Mouse (Mus musculus) gastrocnemius, postnatal 4 days (tissue): ENCODE data around the gene Hnrnpl. TPM values are rescaled to one million over a fixed set of nuclear protein-coding genes. Genes with fewer than 3 reads are reported as not detected.

Source experiments
- DNase-seq, 2 experiments: peaks; one replicate each; pipeline ENCODE4 v3.0.0; 2021 to 2022; ENCODE audit warnings: low spot score in 2 of 2, mixed read lengths in 2 of 2
- total RNA-seq, 2 experiments: library from RNA; stranded (reverse); gene quantifications; 2 replicates each; pipeline ENCODE4 v1.2.3; 2021

Gene Hnrnpl
- total RNA-seq, 2 experiments from 2014 or later = 369 to 382 TPM

DNA sequence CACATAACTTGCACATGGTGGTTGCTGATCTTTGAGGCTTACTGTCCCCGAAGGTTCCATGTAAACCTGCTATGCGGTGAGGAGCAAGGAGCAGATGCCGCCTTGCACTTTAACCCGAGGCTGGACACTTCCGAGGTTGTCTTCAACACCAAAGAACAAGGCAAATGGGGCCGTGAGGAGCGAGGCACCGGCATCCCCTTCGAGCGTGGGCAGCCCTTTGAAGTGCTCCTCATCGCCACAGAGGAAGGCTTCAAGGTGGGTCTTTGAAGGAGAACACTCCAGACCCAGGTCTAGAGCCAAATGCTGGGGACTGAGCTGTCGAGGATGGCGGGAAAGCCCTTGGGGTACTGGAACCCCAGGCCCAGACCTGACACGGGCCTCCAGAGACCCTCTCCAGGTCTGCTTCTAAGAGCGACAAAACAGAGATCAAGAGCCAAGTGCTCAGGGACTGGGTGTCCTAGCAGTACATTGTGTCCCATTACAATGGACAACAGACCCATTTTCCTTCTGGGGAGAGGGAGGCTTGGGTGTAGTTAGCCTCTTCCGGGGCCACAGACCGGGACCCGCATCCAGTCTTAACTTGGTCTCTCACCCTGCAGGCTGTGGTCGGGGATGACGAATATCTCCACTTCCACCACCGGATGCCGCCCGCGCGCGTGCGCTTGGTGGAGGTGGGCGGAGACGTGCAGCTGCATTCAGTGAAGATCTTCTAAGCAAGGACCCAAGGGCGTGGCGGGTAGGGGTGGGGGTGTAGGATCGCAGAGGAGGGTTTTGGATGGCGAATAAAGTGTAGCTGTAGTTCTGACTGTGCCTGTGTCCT is 57.4 kb downstream of the Hnrnpl start:
- DNase-seq = peak; percentile 54 to 79

DNA sequence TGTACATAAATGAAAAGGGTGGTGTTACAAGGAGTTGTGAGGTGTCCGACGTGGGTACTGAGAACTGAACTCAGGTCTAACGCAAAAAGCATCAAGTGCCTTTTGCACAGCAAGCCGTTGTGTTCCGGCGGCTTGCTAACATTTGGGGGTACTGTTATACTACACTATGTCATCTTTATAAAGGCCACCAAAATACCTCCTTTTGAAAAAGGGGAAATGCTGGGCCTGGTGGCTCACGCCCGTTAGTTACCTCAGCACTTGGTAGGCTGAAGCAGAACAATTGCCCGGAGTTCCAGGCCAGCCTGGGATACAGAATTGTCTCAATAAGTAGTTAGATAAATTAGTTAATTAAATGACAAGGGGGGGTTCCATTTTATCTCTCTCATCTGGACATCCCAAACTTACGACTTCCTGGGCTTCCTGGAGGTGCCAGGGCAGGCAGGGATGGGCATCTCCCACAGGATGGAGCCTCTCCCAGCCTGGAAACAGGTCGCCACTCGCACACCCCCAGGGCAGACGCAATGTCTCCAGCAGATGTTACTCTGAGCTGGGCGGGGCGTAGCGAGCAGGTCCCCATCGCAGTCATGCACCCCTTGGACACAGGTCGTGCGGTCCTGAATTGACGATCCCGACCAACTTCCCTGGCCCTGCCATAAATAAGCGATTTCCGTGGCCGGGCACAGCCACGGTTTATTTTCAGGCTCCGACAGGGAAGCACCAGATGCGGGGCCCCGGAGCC is 58.6 kb downstream of the Hnrnpl start:
- DNase-seq = peak in 1 of 2 experiments; percentile 36

DNA sequence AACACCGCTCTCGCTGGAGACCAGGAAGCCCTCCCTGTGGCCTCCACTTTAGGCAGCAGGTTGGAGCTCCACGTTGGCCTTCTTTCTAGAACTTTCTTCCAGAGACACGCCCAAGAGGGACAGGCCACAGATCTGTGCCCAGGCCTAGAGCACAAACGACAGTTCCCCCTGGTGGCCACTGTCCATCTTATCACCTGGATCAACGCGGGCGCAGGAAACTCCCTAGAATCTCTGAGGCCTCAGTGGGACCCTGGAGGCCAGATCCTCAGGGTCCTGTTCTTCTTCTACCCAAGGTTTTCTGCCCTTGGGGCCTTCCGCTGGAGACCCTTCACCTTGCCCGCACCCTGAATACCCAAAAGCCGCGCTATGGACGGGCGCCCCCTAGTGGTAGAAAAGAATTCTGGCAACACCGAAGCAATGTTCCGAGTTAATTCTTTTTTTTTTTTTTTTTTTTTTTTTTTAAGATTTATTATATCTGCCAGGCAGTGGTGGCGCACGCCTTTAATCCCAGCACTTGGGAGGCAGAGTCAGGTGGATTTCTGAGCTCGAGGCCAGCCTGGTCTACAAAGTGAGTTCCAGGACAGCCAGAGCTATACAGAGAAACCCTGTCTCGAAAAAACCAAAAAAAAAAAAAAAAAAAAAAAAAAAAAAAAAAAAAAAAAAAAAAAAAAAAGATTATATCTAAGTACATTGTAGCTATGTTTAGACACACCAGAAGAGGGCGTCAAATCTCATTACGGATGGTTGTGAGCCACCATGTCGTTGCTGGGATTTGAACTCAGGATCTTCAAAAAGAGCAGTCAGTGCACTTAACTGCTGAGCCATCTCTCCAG is 59.4 kb downstream of the Hnrnpl start:
- DNase-seq = peak in 1 of 2 experiments; percentile 80

DNA sequence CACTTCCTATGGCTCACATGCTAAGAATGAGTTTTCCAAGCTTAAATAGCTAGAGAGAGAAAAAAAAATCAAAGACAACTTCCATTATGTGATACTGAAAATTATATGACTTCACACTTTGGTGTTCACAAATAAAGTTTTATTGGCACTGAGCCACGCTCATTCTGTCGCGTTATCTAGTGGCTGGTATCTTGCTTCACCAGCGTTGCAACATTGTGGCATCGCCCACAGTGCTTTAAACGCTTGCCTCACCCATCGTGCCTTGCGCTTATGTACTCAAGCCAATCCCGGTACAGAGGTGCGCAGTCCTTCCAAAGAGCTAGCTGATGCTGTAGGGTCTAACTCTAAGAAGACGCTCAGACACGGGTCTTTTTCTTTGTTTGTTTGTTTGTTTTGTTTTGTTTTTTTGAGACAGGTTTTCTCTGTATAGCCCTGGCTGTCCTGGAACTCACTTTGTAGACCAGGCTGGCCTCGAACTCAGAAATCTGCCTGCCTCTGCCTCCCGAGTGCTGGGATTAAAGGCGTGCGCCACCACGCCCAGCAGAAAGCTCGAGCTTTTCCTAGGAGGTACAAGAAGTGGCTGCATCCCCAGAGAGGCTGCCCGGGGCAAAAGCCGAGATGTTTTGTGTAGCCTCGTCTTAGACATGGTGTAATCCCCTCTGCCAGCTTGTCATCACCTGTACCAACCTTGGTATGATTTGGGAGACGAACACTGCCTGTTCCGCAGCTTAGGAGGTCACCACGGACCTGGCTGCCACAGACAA is 62.7 kb downstream of the Hnrnpl start:
- DNase-seq = no peak

Other genes starting within 250 kb of the Hnrnpl start
- gene Samd4b, start 210.4 kb upstream of the Hnrnpl start, total RNA-seq = 10 to 100 TPM; 43.0 to 44.1 TPM
- gene Pak4, start 210.4 kb upstream of the Hnrnpl start, total RNA-seq = 10 to 100 TPM; 11.9 to 12.4 TPM
- gene Acp7, start 177.2 kb upstream of the Hnrnpl start, total RNA-seq = not detected
- 1 to 10 TPM; 3.0 to 3.3 TPM for gene Fbxo27, start 115.7 kb upstream of the Hnrnpl start, total RNA-seq
- 10 to 100 TPM; 22.1 to 25.3 TPM for gene Fbxo17, start 91.7 kb upstream of the Hnrnpl start, total RNA-seq
- gene Mrps12, start 66.7 kb upstream of the Hnrnpl start, total RNA-seq = 10 to 100 TPM; 34.4 to 34.8 TPM
- 10 to 100 TPM; 16.2 to 19.5 TPM for gene Sars2, start 66.5 kb upstream of the Hnrnpl start, total RNA-seq
- not detected for gene Ccer2, start 52.4 kb upstream of the Hnrnpl start, total RNA-seq
- gene Sirt2, start 41.8 kb upstream of the Hnrnpl start, total RNA-seq = 10 to 100 TPM; 82.3 to 83.2 TPM
- 10 to 100 TPM; 17.3 to 20.0 TPM for gene Nfkbib, start 41.0 kb upstream of the Hnrnpl start, total RNA-seq
- gene Rinl, start 19.6 kb upstream of the Hnrnpl start, total RNA-seq = 1 to 10 TPM; 1.7 to 1.8 TPM
- gene Ech1, start 16.7 kb downstream of the Hnrnpl start, total RNA-seq = 100 to 1,000 TPM; 211 to 220 TPM
- 1 to 10 TPM; 5.3 to 8.7 TPM for gene Lgals4, start 25.3 kb downstream of the Hnrnpl start, total RNA-seq
- 1 to 10 TPM in 1 of 2 experiments, under 1 TPM in 1; 0.52 to 2.3 TPM for gene Lgals7, start 55.3 kb downstream of the Hnrnpl start, total RNA-seq
- under 1 TPM; 0.10 to 0.20 TPM for gene Capn12, start 72.9 kb downstream of the Hnrnpl start, total RNA-seq
- gene Actn4, start 153.8 kb downstream of the Hnrnpl start, total RNA-seq = 100 to 1,000 TPM; 133 to 160 TPM
- gene Eif3k, start 173.3 kb downstream of the Hnrnpl start, total RNA-seq = 100 to 1,000 TPM; 191 to 212 TPM
- 1 to 10 TPM; 1.3 to 1.6 TPM for gene Map4k1, start 173.5 kb downstream of the Hnrnpl start, total RNA-seq